Mouse (Mus musculus): ENCODE data around the gene Atf1.

- TF ChIP-seq CTCF (IDR thresholded peaks at IDR 0.05 in 2 of 3, conservative IDR thresholded peaks at IDR 0.05 in 1 of 3; ENCODE audit: control insufficient read depth in 1 of 3, insufficient read depth in 1 of 3, low read depth in 2 of 3, low read length in 3 of 3, poor library complexity in 1 of 3, severe bottlenecking in 1 of 3) (no peak), TCF12 (IDR thresholded peaks at IDR 0.05; ENCODE audit: low read depth, low read length) (no peak), RCOR1 (IDR thresholded peaks at IDR 0.05; ENCODE audit: low read depth, low read length) (no peak), SMC3 (IDR thresholded peaks at IDR 0.05; ENCODE audit: low read depth, low read length) (no peak), ZC3H11A (IDR thresholded peaks at IDR 0.05; ENCODE audit: low read depth, low read length) (no peak)
Observed at GRCm38 (mm10) chr15:100265586-100266325, 38.1 kb downstream of the Atf1 start.

All from MEL (cell line).